Mouse (Mus musculus): Measurements from ENCODE around the gene Zc3h12d.
A peak's percentile ranks its signal among the peaks of the same experiment; 100 is the strongest.

DNA sequence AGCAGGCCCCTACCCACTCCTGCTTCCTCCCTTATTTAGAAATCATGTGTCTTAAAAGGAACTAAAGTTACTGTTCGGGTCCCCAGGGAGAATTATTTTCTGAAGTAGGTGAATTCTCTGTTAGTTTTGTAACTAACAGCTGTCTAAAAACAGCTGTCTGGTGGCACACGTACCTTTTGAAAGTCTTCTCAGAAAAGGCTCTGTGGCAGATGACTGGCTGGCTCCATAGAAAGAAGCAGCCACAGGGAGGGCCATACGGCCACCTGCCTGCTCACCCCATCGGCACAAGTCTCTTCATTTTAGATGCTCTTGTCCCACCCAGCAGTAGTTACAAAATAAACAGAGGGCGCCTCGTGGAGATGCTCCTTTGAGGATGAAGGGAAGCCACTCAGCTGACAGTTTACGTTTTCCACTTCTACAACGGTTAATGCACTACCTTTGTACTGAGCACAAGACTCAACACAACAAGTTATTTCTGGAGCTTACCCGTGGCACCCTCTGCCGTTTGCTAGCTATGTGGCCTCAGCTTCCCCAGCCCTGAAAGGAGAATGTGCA, 2.5 kb downstream of the Zc3h12d start:
- TF ChIP-seq EP300 (IDR thresholded peaks at IDR 0.05; ENCODE audit: low read depth) (no peak), CTCF (IDR thresholded peaks at IDR 0.05; ENCODE audit: low read depth) (0 out of 2 replicates have a peak, but pooled peaks have one; percentile 11)

Measured in liver, postnatal 0 days (tissue).